Mouse (Mus musculus) lung, adult 2 months (tissue): ENCODE measurements at regions not wholly inside any gene's neighbourhood (a gene's known extent, or its start where the extent isn't known, plus 50 kb on each side); places are given as distances from the start of the nearest gene placed in this dataset.

ENCODE experiments used
- CTCF ChIP-seq: fragments of 200-500 bp; IDR thresholded peaks from 2 replicates; pipeline ENCODE4 v1.5.1; 2011; ENCODE audit warnings: mild to moderate bottlenecking, low read length, control low read depth; ENCODE audit not compliant: insufficient read depth
- POLR2A ChIP-seq: fragments of 200-500 bp; IDR thresholded peaks from 2 replicates; pipeline ENCODE4 v1.6.1; 2011; ENCODE audit warnings: low read depth, mild to moderate bottlenecking, control low read depth, low read length, borderline replicate concordance; ENCODE audit errors: extremely low read depth

GRCm38 (mm10) chr12:58590547-58591479, 321.7 kb upstream of the Clec14a start:
- TF ChIP-seq CTCF (no peak), POLR2A (no peak)
